Mouse (Mus musculus) liver, adult 2 months (tissue): Measurements from ENCODE around the gene Nfe2.

Experiments
- CTCF ChIP-seq: fragments of 200-500 bp; IDR thresholded peaks from 2 replicates; pipeline ENCODE4 v1.5.1; 2011; ENCODE audit warnings: low read depth, low read length, control low read depth
- POLR2A ChIP-seq: fragments of 200-500 bp; IDR thresholded peaks from 2 replicates; pipeline ENCODE4 v1.6.1; 2011; ENCODE audit warnings: low read length, control low read depth; ENCODE audit not compliant: insufficient read depth; ENCODE audit errors: extremely low read depth

- TF ChIP-seq CTCF (no peak), POLR2A (no peak)
Observed at GRCm38 (mm10) chr15:103292673-103293345, 34.6 kb upstream of the Nfe2 start.
